Mouse (Mus musculus) adrenal gland, postnatal 4 days (tissue): ENCODE measurements around the gene Cs. TPM values are rescaled to one million over a fixed set of nuclear protein-coding genes. Genes with fewer than 3 reads are reported as not detected.

Source experiments
- DNase-seq, 2 experiments: peaks; one replicate each; pipeline ENCODE4 v3.0.0; 2021 to 2022; ENCODE audit warnings: low spot score in 2 of 2, mixed read lengths in 2 of 2
- total RNA-seq, 2 experiments: library from RNA; stranded (reverse); gene quantifications; 2 replicates each; pipeline ENCODE4 v1.2.3; 2021

Cs gene
- total RNA-seq, 2 experiments from 2014 or later, result 300 to 355 TPM

DNA sequence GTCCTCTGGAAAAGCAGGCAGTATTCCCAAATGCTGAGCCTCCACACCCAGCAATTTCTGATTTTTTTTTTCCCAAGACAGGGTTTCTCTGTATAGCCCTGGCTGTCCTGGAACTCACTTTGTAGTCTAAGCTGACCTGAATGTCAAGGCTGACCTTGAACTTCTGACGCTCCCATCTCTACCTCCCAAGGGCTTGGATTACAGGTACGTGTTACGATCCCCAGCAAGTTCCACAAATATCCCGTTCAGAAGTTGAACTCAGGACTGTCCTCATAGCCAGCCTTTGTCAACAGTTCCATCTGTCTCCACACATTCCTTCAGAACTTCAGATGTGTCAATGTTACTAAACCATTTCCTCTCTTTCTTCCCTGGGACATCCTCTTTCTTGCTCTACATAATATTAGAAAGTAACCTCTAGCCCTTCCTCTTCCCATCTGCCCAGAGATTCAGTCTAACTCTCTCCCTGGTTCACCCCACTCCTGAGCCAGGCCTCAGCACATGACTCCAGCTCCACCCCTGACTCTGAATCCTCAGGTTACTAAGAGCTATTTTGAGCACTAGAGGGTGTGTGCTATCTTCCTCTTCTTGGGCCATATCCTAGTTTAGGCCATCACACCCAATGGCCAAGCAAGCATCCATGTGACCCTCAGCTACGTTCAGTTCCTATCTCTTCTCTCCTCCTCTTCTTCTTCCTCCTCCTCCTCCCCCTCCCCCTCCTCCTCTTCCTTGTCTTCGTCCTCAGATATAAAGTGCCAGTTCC is 35.6 kb downstream of the Cs start:
- DNase-seq, result no peak

GRCm38 (mm10) chr10:128374393-128374792 is 36.9 kb downstream of the Cs start:
- DNase-seq, result no peak

GRCm38 (mm10) chr10:128376099-128376454 is 38.5 kb downstream of the Cs start:
- DNase-seq, result no peak

DNA sequence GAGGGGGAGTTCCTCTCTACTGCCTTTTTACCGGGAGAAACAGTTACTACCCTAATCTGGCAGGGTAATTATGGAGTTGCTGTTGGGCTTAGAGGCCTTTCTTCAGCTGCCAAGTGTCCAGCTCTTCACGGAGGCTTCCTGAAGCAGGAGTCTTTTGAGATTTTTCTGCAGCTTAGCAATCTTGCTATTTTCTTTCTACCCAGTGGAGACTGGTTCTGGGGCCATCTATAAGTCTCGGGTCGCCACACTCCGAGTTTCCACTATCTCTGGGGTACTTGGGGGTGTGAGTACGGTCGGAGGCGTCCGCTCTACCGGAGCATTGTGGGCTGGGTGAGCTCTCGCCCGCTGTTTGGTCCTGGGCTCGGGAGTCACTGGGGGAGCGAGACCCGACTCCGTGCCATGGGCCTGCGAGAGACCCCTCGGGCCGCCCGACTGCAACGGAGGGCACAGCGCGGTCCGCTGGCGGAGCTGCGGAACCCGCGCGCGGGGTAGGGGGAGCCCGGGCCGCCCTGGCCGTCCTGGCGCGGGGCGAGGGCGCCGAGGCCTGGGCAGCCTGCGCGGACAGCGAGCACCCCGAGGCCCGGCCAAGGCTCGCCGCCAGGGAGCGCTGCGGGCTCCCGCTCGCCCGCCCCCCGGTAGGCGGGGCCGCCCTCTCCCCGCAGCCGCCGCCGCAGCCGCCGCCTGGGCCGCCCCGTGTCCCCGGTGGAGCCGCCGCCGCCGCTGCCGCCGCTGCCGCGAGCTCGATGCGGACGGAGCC is 39.1 kb downstream of the Cs start, which contains the start of gene Ankrd52:
TSS of gene Ankrd52 (plus strand) at position 661 of the 757 bp plus-strand sequence.
- DNase-seq, result peak; percentile 73 to 80

DNA sequence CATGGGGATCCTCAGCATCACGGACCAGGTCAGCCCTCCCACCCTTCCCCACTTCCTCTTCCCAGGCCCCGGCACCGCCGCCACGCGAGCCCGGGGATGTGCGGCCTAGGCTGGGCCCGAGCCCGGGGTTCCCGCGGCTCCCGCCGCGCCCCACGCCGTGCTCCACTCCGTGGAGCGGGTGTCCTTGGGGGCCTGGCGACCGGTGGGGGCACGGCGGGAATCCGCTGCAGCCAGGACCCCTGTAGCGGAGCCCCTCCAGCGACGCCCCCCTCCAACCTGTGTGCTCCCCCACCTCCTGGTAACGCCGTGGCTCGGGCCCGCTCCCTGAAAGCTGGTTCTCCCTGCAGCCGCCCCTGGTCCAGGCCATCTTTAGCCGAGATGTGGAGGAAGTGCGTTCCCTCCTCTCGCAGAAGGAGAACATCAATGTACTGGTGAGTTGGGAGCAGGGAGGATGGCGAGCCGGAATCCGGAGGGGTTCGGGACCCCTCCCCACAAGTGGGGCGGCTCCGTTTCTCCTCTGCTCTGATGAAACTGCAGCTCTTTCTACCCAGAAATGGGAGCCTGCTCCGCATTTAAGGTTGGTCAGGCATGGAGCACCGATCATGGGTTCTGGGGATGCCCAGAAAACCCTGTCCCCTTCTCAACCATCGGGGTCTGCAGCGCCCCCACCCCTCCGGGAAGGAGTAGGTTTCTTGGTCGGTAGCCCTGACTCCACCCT is 39.8 kb downstream of the Cs start:
- DNase-seq, result peak in 1 of 2 experiments; percentile 39

DNA sequence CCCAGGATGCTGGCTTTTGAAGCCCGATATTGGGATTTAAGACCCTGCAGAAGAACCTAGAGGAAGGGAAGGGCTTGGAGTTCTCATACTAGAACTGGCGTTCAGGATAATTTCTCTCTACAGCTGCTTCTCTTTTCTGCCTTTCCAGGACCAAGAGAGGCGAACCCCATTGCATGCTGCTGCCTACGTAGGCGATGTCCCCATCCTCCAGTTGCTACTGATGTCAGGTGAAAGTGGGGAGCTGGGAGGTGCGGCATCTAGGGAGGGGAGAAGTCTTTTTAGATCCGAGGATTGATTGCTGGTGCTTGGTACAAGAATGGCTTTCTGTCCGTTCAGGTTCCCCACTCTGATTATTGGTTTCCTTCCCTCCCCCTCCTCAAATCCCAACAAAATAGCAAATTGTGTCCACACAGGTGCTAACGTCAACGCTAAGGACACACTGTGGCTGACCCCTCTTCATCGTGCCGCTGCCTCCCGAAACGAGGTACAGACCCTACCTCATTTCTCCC is 40.5 kb downstream of the Cs start:
- no peak for DNase-seq

DNA sequence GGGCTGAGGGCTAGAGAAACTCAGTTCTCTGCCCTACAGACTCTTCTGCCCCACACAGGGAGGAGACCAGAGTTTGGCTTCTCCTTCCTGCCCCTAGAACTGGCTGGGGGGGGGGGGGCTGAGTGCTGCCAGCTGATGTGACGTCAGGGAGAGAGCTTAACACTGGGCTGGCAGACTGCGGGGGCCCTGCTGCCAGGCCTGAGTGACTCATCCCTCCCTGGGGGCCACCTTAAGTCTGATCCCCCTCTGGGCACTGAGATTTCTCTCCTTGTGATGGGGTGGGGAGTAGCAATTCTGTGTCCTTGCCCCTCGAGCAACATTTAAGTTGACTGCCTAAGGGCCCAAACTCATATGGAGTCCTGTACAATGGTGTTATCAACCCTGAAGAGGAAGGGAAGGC is 40.9 kb downstream of the Cs start:
- DNase-seq, result no peak

DNA sequence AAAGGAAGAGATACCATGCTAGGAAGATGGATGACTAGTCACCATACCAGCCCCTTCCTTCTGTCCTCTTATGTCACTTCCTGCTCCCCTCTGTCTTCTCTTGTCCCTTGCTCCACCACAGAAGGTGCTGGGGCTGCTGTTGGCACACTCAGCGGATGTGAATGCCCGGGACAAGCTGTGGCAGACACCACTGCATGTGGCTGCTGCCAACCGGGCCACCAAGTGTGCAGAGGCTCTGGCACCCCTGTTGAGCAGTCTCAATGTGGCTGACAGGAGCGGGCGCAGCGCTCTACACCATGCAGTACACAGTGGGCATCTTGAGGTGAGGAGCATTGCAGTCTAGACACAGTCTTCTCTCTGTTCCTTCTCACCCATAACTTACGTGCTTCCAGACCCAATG is 41.7 kb downstream of the Cs start:
- no peak for DNase-seq

DNA sequence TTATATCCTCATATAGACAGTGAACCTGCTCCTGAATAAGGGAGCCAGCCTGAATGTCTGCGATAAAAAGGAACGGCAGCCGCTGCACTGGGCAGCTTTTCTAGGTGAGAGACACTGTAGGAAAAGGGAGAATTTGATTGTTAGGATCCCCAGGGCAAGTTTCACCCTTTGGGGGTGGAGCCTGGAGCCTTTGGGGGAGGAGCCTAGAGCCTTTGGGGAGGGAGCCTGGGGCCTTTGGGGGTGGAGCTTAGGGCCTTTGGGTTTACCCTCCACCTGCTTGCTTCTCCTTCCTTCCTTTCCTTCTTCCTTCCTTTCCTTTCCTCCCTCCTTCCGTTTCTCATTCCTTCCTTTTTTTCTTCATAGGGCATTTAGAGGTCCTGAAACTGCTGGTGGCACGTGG is 43.0 kb downstream of the Cs start:
- no peak for DNase-seq

DNA sequence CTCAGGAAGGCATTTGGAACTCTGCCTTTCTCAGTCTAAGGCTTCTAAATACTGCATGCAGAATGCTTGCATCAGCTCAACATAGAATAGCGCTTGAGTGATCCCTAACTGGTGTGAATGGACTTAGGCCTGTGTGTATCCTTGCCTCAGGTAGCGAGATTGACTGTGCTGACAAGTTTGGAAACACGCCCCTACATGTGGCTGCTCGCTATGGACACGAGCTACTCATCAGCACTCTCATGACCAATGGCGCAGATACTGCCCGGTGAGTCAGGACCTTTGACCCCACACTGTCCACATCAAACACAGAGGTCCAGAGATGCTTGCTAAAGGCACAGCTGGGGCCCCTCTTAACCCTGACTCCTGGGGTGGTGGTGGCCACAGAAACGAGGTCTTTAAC is 44.9 kb downstream of the Cs start:
- no peak for DNase-seq

DNA sequence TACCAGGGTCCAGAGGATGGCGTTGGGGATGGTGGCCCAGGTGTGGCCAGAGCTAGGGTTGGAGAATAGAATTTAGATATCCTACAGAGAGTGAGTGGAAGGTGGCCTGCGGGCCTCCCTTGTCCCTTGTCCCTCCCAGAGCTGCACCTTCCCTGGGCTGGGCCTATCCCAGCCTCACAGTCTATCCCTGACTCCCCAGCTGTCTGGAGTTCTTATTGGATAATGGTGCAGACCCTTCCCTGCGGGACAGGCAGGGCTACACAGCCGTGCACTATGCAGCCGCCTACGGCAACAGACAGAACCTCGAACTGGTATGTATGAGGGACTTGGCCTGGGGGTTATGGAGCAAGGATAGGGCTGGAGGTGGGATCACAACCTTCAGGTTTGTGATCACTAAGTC is 48.4 kb downstream of the Cs start:
- DNase-seq, result no peak

DNA sequence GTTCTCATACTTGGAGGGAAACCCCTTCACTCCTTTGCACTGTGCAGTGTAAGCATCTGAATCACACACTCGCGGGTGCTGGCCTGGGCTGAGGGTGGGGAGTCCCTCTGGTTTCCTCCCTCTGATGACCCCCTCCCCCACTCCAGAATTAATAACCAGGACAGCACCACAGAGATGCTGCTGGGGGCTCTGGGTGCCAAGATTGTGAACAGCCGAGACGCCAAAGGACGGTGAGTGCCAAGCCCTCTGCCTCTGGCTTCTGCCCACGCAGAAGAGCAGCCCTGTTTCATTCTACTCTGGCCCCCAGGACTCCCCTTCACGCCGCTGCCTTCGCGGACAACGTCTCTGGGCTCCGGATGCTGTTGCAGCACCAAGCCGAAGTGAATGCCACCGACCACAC is 51.4 kb downstream of the Cs start:
- no peak for DNase-seq

DNA sequence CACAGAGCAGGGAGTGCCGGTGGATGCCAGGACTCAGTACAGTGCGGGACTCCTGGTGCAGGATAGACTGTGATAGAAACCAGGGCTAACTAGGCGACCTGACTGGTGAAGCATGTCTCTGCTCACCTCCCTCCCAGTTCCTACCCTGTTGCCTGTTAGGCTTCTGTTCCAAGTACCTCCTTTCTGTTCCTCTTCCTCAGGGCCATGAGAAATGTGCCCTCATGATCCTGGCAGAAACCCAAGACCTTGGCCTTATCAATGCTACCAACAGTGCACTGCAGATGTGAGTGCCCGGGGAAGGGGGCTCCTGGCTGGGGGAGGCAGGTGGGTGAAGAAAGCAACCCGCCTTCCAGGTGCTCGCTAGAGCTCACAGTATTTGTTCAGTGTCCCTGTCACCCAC is 52.0 kb downstream of the Cs start:
- no peak for DNase-seq

GRCm38 (mm10) chr10:128390366-128390765 is 52.8 kb downstream of the Cs start:
- DNase-seq, result no peak

- DNase-seq, result no peak
Observed at GRCm38 (mm10) chr10:128391850-128392249, 54.3 kb downstream of the Cs start.

- no peak for DNase-seq
Observed at GRCm38 (mm10) chr10:128396017-128396673, 58.6 kb downstream of the Cs start.

- no peak for DNase-seq
Observed at GRCm38 (mm10) chr10:128396716-128397264, 59.3 kb downstream of the Cs start.

DNA sequence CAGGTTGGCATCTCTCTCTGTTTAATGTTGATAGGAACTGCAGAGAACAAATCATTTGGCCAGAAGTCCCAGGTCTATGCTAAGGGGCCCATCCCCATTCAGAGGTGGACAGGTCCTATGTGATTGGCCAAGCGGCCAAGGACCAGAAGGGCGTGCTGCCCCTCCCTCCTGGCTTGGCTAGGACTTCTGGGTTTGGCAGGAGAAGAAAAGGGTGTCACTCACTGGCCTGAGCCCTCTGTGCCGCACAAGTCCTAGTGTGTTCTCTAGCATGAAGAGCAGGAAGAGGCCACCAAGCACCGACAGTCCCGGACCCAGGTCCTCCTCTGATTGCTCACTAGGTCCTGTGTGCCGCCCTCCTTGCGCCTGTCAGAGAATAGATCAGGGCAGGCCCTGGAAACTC is 59.9 kb downstream of the Cs start:
- DNase-seq, result no peak

- DNase-seq, result no peak
Observed at GRCm38 (mm10) chr10:128400338-128400737, 62.8 kb downstream of the Cs start.

- no peak for DNase-seq
Observed at GRCm38 (mm10) chr10:128401056-128401455, 63.5 kb downstream of the Cs start, which contains the start of gene Slc39a5. Slc39a5 (minus strand) TSS chr10:128401229.

DNA sequence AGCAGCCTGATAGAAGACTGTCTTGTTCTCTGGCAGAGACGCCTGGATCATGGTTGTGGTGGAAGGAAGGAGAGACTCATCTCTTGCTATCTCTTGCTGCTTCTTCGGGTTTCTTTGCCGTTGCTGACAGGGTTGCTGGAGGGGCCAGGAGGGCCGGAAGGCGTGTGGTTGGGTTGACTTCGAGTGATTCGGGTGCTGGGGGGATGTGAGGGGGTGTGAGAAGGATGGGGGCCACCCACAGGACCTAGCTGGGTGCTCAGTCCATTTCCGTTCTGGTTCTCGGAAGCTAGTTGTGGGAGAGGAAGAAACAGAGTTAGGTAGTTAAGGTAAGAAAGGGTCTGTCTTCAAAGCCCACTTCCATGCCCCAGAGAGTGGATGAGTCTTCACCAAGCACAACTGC is 64.1 kb downstream of the Cs start:
- no peak for DNase-seq
